12 mouse cellular contexts compared by ENCODE assay signal in genomic region chr16:26078100-26078422, GRCm38 (mm10). TPM values are rescaled to one million over a fixed set of nuclear protein-coding genes. Genes with fewer than 3 reads are reported as not detected.
DNase-seq lines count a peak whose midpoint lies in the region; ATAC-seq lines count a peak whose summit lies in the region.
"Had no signal": no experiment of that assay in that cellular context is flagged by ENCODE, and none has a peak within 500 bp of the region (broad histone marks: within the 10 kb centered on the region; RNA-seq: fewer than 3 reads in every experiment).

No protein-coding gene starts in this region.

- H3K4me2 ChIP-seq in heart, embryonic 16.5 days (ENCODE audit: low read depth, low read length): no peak overlapping the region
- H3K4me2 ChIP-seq in midbrain, embryonic 12.5 days (replicated peaks): no peak overlapping the region
- no peak overlapping the region for H3K4me2 ChIP-seq in midbrain, embryonic 14.5 days (ENCODE audit: low read length)
- H3K4me2 ChIP-seq in hindbrain, embryonic 12.5 days (replicated peaks): no peak overlapping the region
- H3K4me2 ChIP-seq in stomach, embryonic 15.5 days: no peak overlapping the region
- H3K4me2 ChIP-seq: liver, embryonic 13.5 days had no signal

- WGBS in heart, embryonic 16.5 days: 25% methylated on average over 2 of the region's 2 CpGs
- 13% methylated on average over 2 of the region's 2 CpGs for WGBS in midbrain, embryonic 12.5 days
- WGBS in midbrain, embryonic 14.5 days: 16% methylated on average over 2 of the region's 2 CpGs
- 19% methylated on average over 2 of the region's 2 CpGs for WGBS in hindbrain, embryonic 12.5 days
- 46% methylated on average over 2 of the region's 2 CpGs for WGBS in stomach, embryonic 15.5 days

- H3K4me3 ChIP-seq in heart, embryonic 16.5 days (ENCODE audit: low read length): no peak overlapping the region
- no peak overlapping the region for H3K4me3 ChIP-seq in midbrain, embryonic 12.5 days
- no peak overlapping the region for H3K4me3 ChIP-seq in midbrain, embryonic 14.5 days (replicated peaks; ENCODE audit: low read depth, low read length)
- H3K4me3 ChIP-seq in hindbrain, embryonic 12.5 days: no peak overlapping the region
- H3K4me3 ChIP-seq in stomach, embryonic 15.5 days (replicated peaks): no peak overlapping the region
- H3K4me3 ChIP-seq: layer of hippocampus, adult 2 months; liver, embryonic 13.5 days had no signal

- peaks cover 27% of the 10 kb centered on the region for H3K4me1 ChIP-seq in heart, embryonic 16.5 days (ENCODE audit: control insufficient read depth, insufficient read depth, low read length)
- H3K4me1 ChIP-seq in midbrain, embryonic 12.5 days: peaks cover 11% of the 10 kb centered on the region
- no peaks in the 10 kb centered on the region; the same call in 1 of the 2 replicates for H3K4me1 ChIP-seq in midbrain, embryonic 14.5 days (ENCODE audit: control insufficient read depth, insufficient read depth, low read length)
- peaks cover 19% of the 10 kb centered on the region for H3K4me1 ChIP-seq in hindbrain, embryonic 12.5 days
- peaks cover 21% of the 10 kb centered on the region for H3K4me1 ChIP-seq in stomach, embryonic 15.5 days
- H3K4me1 ChIP-seq: liver, embryonic 13.5 days had no signal

- no peaks in the 10 kb centered on the region for H3K27me3 ChIP-seq in heart, embryonic 16.5 days (ENCODE audit: control insufficient read depth, insufficient read depth, low read length)
- no peaks in the 10 kb centered on the region for H3K27me3 ChIP-seq in midbrain, embryonic 12.5 days
- H3K27me3 ChIP-seq in midbrain, embryonic 14.5 days (ENCODE audit: control insufficient read depth, insufficient read depth, low read length): no peaks in the 10 kb centered on the region
- no peaks in the 10 kb centered on the region for H3K27me3 ChIP-seq in hindbrain, embryonic 12.5 days
- H3K27me3 ChIP-seq in stomach, embryonic 15.5 days (replicated peaks): no peaks in the 10 kb centered on the region
- H3K27me3 ChIP-seq: liver, embryonic 13.5 days had no signal

- peak overlapping the region; percentile 73 for H3K27ac ChIP-seq in heart, embryonic 16.5 days (ENCODE audit: low read length)
- no peak overlapping the region for H3K27ac ChIP-seq in midbrain, embryonic 12.5 days (replicated peaks)
- no peak overlapping the region for H3K27ac ChIP-seq in midbrain, embryonic 14.5 days (replicated peaks; ENCODE audit: low read depth, low read length)
- peak overlapping the region; percentile 46 for H3K27ac ChIP-seq in hindbrain, embryonic 12.5 days
- no peak overlapping the region; the same call in 1 of the 2 replicates for H3K27ac ChIP-seq in stomach, embryonic 15.5 days
- H3K27ac ChIP-seq: layer of hippocampus, adult 2 months; liver, embryonic 13.5 days had no signal

- no peaks in the 10 kb centered on the region for H3K36me3 ChIP-seq in heart, embryonic 16.5 days (ENCODE audit: control insufficient read depth, insufficient read depth)
- no peaks in the 10 kb centered on the region for H3K36me3 ChIP-seq in midbrain, embryonic 12.5 days
- H3K36me3 ChIP-seq in midbrain, embryonic 14.5 days (ENCODE audit: control insufficient read depth, insufficient read depth, low read length): no peaks in the 10 kb centered on the region
- H3K36me3 ChIP-seq in hindbrain, embryonic 12.5 days: no peaks in the 10 kb centered on the region
- H3K36me3 ChIP-seq in stomach, embryonic 15.5 days: no peaks in the 10 kb centered on the region
- H3K36me3 ChIP-seq: liver, embryonic 13.5 days had no signal

- ATAC-seq in heart, embryonic 16.5 days (replicated peaks; ENCODE audit: extremely low read depth, insufficient read depth, low FRiP score): no peak
- ATAC-seq in midbrain, embryonic 12.5 days (ENCODE audit: low FRiP score, low read depth): peak; percentile 43; the same call in 1 of the 2 replicates
- ATAC-seq in midbrain, embryonic 14.5 days (ENCODE audit: low FRiP score, low TSS enrichment): no peak
- no peak for ATAC-seq in hindbrain, embryonic 12.5 days (ENCODE audit: low FRiP score)
- ATAC-seq in stomach, embryonic 15.5 days (ENCODE audit: insufficient read depth, low FRiP score, low read depth): 0 out of 2 replicates have a peak, but pooled peaks have one; percentile 11

- H3K9me3 ChIP-seq in heart, embryonic 16.5 days (replicated peaks; ENCODE audit: control insufficient read depth, low read length): no peaks in the 10 kb centered on the region
- H3K9me3 ChIP-seq in midbrain, embryonic 12.5 days: no peaks in the 10 kb centered on the region
- H3K9me3 ChIP-seq in midbrain, embryonic 14.5 days (ENCODE audit: control insufficient read depth, low read length): no peaks in the 10 kb centered on the region
- H3K9me3 ChIP-seq in hindbrain, embryonic 12.5 days (replicated peaks): no peaks in the 10 kb centered on the region
- no peaks in the 10 kb centered on the region for H3K9me3 ChIP-seq in stomach, embryonic 15.5 days
- H3K9me3 ChIP-seq: liver, embryonic 13.5 days had no signal

- no peak for DNase-seq in heart, adult 11 months
- no peak for DNase-seq in midbrain, embryonic 14.5 days
- DNase-seq in Muller cell, postnatal 12 days (ENCODE audit: inconsistent ontology term): no peak
- DNase-seq: cerebellum, adult 9-10 months; liver, embryonic 13.5 days; right cerebral cortex, adult 18-20 months; thymus, adult 2 months had no signal

- H3K9ac ChIP-seq in heart, embryonic 16.5 days (ENCODE audit: low read length): no peak overlapping the region
- H3K9ac ChIP-seq in midbrain, embryonic 12.5 days (replicated peaks): no peak overlapping the region
- no peak overlapping the region for H3K9ac ChIP-seq in midbrain, embryonic 14.5 days (replicated peaks; ENCODE audit: low read length)
- H3K9ac ChIP-seq in hindbrain, embryonic 12.5 days: no peak overlapping the region
- H3K9ac ChIP-seq in stomach, embryonic 15.5 days: no peak overlapping the region
- H3K9ac ChIP-seq: liver, embryonic 13.5 days had no signal

RNA-seq across cellular contexts. Expression of gene P3h2, which starts 27.5 kb away (rescaled TPM):
- 3.6 TPM in 2 replicates for polyA plus RNA-seq in heart, embryonic 16.5 days (2015; fragmentation: Nextera tagmentation; extraction: Ambion mirVana)
- polyA plus RNA-seq in midbrain, embryonic 12.5 days (2016; fragmentation: Nextera tagmentation; extraction: Ambion mirVana): 0.79 and 1.4 TPM in 2 replicates
- polyA plus RNA-seq in midbrain, embryonic 14.5 days (2014; fragmentation: Nextera tagmentation; extraction: Ambion mirVana): 0.35 and 0.38 TPM in 2 replicates
- polyA plus RNA-seq in hindbrain, embryonic 12.5 days (2016; fragmentation: Nextera tagmentation; extraction: Ambion mirVana): 2.3 and 3.5 TPM in 2 replicates
- 4.9 and 5.5 TPM in 2 replicates for polyA plus RNA-seq in stomach, embryonic 15.5 days (2015; fragmentation: Nextera tagmentation; extraction: Ambion mirVana)

Comparison
In these comparisons a context has a peak if more than half of its experiments do, and no peak if none do; other contexts are left out.
1. ATAC-seq: peak in midbrain, embryonic 12.5 days (single experiment) and stomach, embryonic 15.5 days (single experiment); none in heart, embryonic 16.5 days (single experiment), midbrain, embryonic 14.5 days (single experiment) and hindbrain, embryonic 12.5 days (single experiment).
2. H3K27ac ChIP-seq: peak in heart, embryonic 16.5 days (single experiment) and hindbrain, embryonic 12.5 days (single experiment); none in midbrain, embryonic 12.5 days (single experiment), midbrain, embryonic 14.5 days (single experiment) and stomach, embryonic 15.5 days (single experiment).